Mouse (Mus musculus) neural tube, embryonic 10.5 days (tissue): ENCODE data around the gene Sp140.
"Not testable (repeated sequence)": the region's sequence is repeated elsewhere in the genome, so short reads cannot be mapped to it uniquely, and the experiment has no call there.

Source experiments
- DNase-seq: peaks from one replicate; pipeline ENCODE4 v3.0.0-alpha.2; 2017; ENCODE audit warnings: low spot score; ENCODE audit errors: extremely low spot score

The Sp140 gene

DNA sequence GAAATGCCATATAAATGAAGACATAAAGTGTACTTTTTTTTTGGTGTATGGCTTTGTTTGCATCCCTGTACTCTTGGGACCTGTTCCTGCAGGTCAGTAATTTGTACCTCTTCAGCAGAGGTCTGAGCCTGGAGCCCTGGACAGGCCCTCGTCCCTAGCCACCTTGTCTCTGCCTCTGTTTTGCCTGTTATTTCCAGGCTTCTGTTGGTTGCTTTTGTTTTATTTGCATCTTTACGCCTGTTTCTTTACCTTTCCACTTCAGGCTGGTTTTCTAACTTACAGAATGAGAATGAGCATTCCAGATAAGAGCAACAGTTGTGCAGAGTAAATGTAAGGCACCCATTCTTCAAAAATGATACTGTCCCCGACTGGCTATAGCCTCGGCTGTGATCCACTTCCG is at the start of gene Sp140:
Sp140 (plus strand) TSS at position 301 of the 400 bp plus-strand sequence.
- DNase-seq = not testable (repeated sequence)

DNA sequence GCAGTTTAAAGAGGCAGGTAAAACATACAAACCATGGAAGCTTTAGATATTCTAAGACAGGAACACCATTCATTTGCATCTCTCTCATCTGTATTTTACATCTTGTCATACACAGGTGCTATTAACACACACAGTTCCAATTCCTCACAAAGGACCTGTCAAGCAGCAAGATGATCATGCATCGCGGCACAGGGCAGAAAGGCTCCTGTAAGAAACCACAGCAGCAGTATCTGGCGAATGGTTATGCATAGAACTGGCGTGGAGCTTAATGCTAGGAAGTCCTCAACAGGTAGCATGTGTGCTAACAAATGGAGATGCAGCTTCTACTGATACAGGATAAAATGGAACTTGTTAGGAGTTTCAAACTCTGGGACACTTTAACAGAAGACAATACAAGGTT is 44.9 kb upstream of the Sp140 start:
- not testable (repeated sequence) for DNase-seq

DNA sequence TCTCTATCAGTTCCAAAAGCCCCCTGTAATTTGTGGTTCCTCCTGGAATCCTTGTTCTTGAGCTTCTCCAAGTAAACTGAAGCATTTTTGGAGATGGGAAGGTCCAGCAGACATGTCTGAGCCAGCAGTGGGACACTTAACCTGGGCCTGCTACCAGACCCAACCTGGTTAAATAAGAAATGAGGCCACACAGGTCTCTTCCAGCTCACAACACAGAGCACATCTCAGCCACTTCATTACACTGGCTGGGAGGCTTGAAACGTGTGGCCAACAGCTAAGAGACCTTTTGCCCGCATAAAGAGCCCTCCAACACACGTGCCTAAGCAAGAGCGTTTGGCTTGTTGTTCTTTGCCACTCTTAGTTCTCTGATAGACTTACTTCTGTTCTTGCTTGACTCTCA is 26.6 kb upstream of the Sp140 start:
- DNase-seq = not testable (repeated sequence)

DNA sequence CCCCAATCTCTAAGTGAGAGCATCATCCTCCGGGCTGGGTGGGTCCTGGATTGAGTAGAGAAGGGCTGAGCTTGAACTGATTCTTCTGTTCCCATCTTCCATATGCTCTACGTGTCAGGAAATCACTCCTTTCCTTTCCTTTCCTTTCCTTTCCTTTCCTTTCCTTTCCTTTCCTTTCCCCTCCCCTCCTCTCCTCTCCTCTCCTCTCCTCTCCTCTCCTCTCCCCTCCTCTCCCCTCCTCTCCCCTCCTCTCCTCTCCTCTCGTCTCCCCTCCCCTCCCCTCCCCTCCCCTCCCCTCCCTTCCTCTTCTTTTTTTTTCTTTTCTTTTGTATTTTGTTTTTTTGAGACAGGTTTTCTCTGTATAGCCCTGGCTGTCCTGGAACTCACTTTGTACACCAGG is 24.8 kb upstream of the Sp140 start, which contains the start of gene G530012D18Rik:
G530012D18Rik (plus strand) TSS at position 301 of the 400 bp plus-strand sequence.
- DNase-seq = not testable (repeated sequence)

DNA sequence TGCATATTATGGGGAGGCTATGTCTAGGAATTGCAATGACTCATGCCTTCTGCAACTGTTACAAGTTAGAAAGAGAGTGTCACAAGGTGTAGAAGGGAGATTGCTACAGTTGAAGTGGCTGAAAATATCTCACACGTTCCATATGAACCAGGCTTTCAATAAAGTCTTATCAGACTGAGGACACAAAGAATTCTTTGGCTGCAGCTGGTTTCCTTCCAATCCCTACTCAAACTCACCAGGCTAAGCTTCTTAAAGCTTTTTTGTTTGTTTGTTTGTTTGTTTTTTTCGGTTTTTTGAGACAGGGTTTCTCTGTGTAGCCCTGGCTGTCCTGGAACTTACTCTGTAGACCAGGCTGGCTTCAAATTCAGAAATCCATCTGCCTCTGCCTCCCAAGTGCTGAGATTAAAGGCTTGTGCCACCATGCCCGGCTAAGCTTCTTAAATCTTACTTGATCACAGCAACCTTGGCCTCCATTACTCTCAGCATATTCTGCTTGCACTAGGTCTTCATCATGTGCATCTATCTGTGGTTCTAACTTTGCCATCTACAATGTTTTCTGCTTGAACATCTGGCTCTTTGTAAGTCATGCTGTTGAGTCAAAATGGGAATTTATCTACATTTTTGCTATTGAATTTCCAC is 21.7 kb upstream of the Sp140 start:
- DNase-seq = not testable (repeated sequence)

DNA sequence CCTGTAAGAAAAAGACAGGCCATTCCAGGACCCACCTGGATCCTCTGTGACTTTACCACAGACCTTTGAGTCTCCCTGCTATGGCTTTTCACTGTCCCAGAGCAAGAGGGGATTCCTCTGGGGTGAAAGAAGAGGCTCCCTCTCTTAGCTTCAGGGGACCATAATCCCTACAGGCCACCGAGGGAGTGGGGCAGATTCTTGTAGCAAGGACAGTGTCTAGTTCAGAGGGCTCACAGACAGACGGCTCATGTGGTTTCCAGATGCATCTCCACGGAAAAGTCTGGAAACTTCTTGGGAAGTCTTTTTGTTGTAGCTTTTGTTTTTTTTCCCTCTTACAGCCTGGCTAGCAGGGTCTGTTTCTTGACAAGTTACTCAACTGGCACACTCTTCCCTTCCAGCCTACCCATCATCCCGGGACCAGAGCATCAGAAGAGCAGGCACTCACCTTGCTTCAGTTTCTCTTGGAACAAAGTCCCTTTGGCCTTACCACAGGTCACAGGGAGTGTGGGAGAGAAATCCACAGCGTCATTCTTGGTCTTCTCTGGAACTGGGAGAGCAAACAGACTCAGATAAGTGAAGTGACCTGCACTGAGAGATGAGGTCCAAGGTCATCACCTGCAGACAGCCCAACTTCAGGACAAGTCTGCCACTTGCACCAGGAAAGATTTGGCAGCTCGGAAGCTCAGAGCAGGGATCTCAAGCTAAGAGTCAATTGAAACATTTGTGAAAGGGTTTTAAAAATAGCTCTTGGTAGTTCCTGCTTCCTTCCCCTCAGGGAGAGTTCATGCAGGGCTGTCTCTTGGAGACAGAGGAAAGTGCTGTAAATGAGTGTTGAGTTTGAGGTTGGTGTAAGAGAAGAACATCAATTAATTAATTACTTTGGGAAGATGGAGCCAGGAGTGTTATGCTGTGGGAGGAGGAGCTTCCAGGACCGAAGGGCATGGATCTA is 20.7 kb upstream of the Sp140 start:
- DNase-seq = not testable (repeated sequence)

DNA sequence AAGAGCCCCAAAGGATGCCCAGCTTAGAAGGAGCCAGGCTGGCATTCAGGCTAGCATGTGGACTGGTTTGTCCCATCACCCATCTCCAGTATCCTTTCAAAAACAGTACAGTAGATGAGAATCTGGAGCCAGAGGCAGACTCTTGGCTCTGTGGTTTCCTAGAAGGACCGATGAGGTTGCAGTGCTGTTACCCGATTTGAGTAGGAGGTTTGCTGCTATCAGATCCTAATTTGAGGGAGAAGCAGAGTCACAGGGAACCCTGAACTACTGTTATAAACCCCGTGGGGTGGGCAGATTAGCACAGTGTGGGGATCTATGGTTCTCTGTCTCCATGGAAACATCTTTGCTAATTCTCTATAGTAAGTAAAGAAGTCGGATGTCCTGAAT is 20.0 kb upstream of the Sp140 start:
- DNase-seq = not testable (repeated sequence)

DNA sequence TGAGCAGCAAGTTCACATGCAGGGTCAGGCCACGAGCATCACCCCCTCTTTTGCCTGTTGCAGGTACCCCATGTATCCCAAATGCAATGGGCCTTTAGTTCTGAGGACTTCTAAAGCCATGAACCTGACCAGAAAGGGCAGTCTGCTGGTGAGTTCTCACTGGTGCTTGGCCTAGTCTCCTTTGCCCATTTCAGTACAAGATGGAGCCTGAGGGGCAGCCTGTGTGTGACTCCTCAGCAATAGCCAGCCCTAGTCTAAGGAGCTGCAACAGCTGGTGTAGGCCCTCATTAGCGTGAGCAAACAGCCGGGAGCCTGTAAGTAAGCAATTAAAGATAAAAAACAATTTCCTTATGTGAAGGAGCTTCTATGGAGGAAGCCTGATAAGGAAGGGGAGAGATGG is 19.6 kb upstream of the Sp140 start:
- not testable (repeated sequence) for DNase-seq

DNA sequence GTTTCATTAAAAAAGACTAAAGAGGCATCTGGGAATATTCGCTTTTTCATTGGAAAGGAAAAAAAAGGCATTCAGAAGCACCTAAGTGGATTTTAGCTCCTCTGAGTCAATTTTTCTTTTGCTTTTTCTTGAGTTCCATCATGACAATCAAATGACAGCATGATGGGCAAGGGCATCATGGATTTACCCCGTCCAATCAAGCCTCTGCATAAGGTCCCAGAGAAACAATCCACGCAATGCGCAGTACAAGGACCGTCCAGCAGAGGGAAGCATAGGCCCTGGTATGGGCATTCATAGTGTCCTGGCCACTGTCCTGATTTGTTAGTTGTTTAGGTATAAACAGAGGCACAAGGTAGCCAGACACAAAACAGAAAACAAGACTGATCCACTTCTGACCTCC is 18.7 kb upstream of the Sp140 start:
- not testable (repeated sequence) for DNase-seq

DNA sequence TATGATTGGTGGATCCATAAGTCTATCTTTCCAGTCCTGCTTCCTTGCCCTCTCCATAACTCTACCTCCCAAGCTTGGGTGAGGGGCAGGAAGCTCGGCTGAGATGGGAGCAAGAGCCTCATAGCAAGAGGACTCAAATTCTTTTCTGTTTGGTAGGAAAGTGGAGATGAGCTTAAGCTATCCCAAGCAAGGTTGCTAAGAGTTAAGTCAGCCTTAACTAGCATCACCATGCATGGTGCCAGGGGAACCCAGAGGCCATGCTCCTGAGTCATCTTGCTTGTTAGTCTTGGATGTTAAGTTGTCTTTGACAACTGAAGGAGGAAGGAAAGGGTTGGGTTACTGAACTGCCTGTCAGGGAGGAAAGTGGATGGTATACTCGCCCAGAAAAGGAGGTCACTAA is 11.5 kb upstream of the Sp140 start:
- not testable (repeated sequence) for DNase-seq

DNA sequence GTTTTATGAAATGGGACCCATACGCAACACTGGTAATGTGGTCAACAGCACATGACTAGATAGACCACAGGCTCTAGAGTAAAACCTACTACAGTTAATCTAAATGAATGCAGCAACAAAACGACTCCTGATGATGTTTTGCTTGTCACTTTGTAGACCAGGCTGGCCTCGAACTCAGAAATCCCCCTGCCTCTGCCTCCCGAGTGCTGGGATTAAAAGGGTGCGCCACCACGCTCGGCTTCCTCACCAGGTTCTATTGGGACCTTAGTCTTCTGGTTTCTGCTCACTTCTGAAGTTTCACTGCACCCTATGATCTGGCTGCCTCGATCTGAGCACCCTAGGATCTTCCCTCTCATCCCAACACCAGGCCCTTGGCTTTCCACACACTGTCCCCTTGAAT is 7.7 kb upstream of the Sp140 start:
- DNase-seq = not testable (repeated sequence)

DNA sequence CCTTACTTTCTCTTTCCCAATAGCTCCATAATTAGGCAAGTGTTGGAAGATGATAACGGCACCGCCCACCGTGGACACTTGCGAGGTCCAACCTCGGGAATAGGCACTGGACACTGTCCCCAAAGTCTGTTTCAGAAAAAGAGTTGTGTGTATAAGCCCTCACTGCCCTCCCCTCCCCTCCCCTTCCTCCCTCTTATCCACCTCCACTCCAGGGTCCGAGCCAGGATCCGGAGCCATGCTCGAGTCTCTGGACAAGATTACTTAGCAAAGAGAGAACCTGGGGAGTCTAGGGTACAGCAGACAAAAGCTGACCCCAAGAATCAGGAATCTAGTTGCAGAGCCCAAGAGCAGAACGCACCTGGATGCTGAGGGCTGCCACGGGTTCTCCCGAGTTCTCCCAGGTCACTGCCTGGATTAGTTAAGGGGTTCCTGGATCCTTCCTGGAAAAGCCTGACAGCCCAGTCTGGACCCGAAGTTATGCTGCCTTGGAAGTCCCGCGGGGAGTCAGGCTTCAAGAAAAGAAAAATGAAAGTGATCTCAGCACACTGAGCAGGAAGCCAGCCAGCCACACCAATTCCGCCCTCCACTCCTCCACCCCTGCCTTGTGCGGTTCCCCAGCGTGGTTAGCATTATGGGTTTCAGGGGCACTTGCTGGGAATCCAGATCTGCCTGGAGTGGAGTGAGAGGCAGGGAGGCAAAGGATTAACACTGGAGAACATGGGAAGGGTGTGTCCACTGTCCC is 1.7 kb upstream of the Sp140 start, which contains the start of gene Sp110:
Sp110 (minus strand) TSS at position 547 of the 742 bp plus-strand sequence.
- not testable (repeated sequence) for DNase-seq

DNA sequence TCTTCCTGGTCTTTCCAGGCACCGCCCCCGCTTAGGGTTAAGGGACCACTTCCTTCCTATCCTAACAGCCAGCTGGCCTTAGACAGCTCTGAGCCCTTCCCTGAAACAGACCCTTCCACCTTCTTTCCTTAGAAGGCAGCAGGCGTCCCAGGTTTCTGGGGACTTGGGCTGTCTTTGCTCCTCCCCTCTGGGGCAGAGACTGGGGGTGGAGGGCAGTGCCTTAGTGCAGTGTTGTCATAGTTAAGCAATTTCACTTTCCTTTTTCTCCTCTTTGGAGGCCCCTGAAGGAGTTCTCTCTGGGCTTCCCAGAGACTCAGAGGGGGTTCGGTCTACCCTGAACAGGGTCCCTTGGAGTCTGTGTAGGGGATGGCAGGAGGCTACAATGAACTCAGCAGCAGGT is 616 bp downstream of the Sp140 start:
- DNase-seq = not testable (repeated sequence)

DNA sequence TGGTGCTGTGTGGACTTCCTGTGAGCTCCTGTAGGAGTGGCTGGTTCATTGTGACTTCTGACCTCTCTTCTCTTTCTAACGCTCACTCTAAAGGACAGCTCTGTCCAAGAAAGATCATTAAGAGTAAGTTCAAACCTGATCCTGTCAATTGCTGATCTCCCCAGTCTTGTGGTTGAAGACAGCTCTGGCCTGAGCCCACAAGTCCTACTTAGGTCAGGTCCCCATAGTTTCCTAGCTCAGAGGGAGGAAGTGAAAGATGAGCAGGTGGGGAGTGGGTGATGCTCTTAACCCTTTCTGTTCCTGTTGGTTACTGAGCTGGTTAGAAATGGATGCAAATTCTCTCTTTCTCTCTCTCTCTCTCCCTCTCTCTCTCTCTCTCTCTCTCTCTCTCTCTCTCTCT is 4.2 kb downstream of the Sp140 start:
- DNase-seq = not testable (repeated sequence)

DNA sequence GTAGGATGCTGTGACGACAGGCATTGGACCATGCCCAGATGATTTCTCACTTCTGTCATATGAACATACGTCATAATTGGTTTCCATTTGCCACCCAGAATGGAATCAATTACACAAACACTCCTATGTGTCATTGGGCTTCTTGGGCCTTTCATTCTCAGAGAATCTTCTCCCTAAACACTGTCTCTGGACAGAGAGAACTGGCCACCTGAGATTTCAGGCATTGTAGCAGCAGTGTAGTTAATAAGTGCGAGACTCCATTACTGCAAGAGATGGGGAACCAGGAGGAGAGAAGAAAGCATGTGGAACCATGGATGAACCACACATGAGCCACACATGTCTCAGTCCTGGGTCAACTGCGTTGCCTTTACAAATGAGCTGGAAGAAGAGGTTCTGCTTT is 8.2 kb downstream of the Sp140 start:
- DNase-seq = not testable (repeated sequence)

DNA sequence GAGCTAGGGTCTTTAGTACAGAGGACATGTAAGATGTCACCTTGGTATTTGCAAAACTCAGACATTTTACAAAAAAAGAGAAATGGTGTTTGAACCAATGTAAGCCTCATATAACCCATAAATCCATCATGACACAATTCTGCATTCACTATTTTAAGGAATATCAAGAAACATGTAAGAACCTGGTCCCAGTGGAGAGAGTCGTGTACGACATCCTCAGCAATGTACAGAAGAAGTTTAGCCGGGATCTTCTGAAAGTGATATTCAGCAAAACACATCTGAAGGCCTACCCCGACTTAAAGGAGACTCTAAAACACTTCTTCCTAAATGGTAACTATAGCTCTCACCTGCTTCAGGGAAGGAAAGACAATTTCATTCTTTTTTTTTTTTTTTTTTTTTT is 10.4 kb downstream of the Sp140 start:
- not testable (repeated sequence) for DNase-seq

DNA sequence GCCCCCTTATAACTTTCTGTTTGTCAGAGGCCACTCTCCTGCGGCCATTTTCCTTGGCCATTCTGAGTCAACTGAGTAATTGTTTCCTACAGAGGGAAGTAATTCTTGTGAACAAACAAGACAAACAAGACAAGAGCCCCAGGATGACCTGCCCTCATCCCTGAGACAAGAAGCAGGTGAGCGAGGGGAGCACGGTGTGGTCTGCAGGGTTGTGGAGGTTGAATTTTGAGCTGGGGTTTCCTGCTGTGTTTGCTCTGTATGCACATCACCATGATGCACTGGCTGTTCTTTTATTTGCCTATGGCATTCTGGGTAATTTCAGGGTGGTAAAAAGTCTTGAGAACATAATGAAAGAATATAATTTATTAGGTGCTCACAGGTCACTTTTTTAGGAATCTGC is 14.9 kb downstream of the Sp140 start:
- DNase-seq = not testable (repeated sequence)

DNA sequence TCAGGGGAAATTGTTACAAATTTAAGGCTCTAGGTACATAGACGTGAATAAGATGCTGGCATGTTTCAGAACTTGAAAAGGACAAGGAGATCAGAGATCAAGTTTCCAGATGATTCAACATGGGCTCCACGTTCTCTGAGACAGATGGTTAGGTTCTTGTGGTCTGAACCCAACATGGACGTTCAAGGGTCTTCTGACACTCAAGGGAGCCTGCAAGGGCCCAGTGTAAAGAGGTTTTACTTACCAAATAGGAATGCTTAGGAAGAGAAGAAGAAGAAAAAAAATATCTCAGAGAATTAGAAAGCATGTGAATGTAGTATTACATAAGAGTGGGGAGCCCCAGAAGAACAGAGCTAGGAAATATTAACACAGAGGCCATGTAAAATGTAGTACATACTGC is 15.6 kb downstream of the Sp140 start:
- not testable (repeated sequence) for DNase-seq

DNA sequence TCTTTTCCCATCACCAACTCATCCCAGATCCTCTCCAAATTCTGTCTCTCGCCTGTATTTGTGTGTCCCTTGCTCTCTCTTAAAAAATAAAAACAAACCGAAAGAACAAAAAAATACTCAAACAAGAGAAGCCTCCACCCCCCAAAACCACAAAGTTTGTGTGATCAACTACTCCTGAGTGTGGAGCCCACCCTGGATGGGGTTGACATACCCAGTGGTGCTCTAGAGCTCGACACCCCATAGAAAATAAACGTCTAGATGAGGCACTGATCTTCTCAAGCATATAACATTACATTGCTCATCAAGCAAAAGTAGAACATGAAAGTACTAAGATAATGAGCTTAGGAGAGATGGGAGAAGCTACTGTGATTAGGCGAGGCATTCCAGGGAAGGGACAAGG is 17.0 kb downstream of the Sp140 start:
- not testable (repeated sequence) for DNase-seq

DNA sequence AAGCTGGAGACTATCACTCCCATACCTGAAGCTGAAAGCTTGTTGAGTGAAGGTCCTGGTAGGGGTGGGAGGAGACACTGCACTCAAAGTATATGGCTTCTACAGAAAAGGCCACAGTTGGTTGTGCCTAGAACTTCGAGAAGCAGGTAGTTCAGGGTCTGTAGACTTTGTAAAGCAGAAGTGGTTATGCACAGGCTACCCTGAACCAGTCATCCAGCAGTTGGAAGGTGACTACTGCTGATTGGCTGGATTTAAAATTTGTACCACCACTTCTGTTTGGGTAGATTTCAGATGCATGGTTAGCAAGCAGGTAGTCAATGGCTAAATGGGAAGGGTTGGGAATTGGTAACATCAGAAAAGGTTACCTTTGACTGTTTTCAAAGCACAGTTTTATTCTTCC is 18.5 kb downstream of the Sp140 start:
- DNase-seq = not testable (repeated sequence)

DNA sequence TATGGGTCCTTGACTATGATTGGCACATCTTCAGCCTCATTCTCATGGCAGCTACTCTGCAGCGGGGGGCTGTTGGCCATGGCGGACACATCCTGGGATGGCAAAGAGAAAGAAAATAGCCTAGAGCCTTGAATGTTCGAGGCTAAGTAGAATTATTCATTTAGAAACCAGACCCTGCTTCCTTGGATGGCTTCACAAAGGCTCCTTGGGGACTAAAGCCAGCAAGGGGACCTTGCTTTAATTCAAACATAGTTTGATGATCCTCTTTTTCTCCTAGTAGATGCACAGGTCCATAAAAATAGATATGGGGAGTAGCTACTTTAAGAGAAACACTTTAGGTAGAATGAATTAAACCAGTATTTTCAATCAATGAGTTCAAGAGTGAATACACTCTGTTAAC is 36.8 kb downstream of the Sp140 start:
- not testable (repeated sequence) for DNase-seq
